Mouse (Mus musculus): ENCODE results near the gene Alkbh6. TPM values are rescaled to one million over a fixed set of nuclear protein-coding genes. Genes with fewer than 3 reads are reported as not detected.

The Alkbh6 gene
- total RNA-seq, 2 experiments from 2014 or later = 21.0 to 22.9 TPM

DNA sequence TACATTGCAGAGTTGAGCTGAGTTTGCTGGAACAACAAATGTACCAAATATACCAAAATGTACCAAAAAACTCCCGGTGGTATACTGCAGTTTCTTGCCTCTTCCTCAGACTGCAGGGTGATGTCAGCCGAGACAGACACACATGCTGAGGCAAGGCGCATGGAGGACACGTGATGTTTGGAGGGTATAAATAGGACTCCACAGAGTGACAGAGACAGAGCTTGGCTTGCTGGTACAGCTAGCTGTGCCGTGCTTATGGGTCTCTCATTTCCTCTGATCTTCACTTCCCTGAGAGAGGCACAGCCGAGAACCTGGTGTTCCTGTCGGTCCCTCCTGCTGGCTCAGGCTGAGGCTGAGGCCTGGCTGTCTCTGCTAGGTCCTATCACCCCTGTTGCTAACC is 25.8 kb upstream of the Alkbh6 start:
- H3K4me3 ChIP-seq = peak overlapping the region; percentile 13
- H3K27ac ChIP-seq = peak overlapping the region; percentile 70
- TF ChIP-seq CTCF (IDR thresholded peaks at IDR 0.05) = no peak
- intact Hi-C loops (cut with DNase I) = no loop called here
- peak; percentile 59 for DNase-seq

GRCm38 (mm10) chr7:30286701-30287410 is 21.7 kb upstream of the Alkbh6 start:
- H3K27ac ChIP-seq = no peak overlapping the region
- TF ChIP-seq CTCF (IDR thresholded peaks at IDR 0.05) = no peak
- peak; percentile 46 for DNase-seq
- intact Hi-C loops (cut with DNase I) = no loop called here
- no peak overlapping the region for H3K4me3 ChIP-seq

DNA sequence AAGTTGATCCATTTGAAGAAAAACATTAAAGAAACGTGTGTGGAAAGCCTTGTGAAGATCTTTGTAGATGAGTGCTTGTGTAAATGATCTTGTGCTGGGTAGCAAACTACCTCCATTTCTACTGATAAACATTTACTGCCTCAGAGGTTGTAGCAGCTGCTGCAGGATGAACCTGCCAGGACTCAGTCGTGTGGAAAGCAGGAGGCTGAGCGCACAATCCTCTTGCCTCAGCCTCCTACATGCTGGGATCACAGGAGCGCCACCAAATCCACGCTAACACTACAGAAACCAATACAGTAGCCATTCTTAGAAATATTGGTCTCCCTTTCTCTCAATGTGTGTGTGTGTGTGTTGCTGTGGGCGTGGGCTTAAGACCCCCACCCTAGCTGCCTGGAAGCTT is 20.5 kb upstream of the Alkbh6 start:
- Histone ChIP-seq H3K27ac (no peak overlapping the region), H3K4me3 (no peak overlapping the region)
- DNase-seq = no peak
- no peak for TF ChIP-seq CTCF (IDR thresholded peaks at IDR 0.05)
- intact Hi-C loops (cut with DNase I) = no loop called here

GRCm38 (mm10) chr7:30289071-30289713 is 19.3 kb upstream of the Alkbh6 start:
- intact Hi-C loops (cut with DNase I) = no loop called here
- DNase-seq = no peak
- no peak for TF ChIP-seq CTCF (IDR thresholded peaks at IDR 0.05)
- H3K4me3 ChIP-seq = no peak overlapping the region
- H3K27ac ChIP-seq = no peak overlapping the region

DNA sequence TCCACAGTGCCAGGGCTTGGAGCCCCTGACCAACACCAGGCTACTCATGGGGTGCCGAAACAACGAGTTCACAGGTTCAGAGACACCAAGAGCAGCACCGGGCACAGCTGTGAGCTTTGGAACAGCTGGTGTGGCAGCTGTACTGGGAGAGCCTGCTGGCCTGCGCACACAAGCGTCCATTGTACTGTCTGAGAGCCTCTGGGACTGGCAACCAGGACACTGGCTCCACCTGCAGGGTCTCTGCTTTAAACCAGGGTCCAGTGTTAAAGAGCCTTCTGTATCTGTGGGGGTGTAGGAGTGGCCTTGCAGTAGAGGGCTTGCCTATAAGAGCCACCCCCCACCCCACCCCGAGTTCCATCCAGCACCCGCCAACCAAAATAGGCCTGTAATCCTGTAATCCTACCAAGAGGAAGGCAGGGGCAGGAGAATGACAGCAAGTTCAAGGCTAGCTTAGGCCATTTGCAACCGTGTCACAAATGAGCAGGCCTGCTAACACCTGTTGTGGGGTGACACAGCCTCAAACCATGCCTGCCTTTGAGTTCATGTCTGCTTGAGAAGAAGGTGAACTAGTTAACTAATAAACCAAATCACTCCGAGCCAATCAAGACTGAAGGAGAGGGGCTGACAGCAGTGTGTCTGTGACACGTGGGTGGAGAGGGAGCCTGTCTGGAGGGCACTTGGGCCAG is 18.7 kb upstream of the Alkbh6 start:
- Histone ChIP-seq H3K27ac (no peak overlapping the region), H3K4me3 (no peak overlapping the region)
- intact Hi-C loops (cut with DNase I) = no loop called here
- no peak for TF ChIP-seq CTCF (IDR thresholded peaks at IDR 0.05)
- no peak for DNase-seq

DNA sequence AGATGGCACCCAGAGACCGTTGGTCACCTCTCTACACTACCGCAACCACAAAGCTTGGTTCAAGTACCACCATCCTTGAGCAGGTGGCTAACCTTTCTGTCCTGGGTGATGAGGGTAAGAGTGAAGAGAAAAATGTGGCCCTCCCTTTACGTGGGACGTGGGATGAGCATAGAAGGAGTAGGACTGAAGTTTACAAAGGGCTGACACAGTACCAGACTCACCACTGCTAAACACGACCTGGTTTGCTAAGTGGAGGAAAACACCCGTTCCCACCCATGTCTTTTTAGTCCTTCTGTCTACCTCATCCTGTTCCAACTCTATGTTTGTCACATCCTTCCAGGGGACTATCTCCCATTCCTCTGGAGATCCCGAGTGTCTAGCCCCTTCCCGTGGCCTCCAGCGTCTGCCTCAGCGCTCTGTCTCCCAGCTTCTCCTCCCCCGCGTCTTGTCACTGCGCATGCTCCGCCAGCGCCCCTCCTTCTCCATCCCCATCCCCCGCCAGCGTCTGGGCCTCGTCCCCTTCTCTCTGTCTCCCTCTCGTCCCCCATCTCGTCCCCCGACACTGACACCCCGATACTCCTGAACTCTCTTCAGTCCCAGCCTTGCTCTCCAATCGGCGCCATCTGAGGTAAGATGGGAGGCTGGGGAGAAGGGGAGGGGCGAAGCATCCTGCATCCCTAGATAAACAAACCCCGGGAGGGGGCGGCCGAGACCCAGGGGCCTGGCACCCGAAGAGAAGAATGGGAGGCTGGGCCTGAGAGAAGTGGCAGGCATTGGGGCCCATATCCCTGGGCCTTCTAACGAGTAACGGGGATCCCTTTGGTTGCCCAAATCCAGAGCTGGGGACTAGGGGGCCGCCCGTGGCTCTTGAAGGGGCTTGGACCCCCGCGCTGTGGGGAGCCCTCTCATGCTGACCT is 17.0 kb upstream of the Alkbh6 start, which contains the start of gene Clip3:
TSS of gene Clip3 (plus strand) at position 514 of the 917 bp plus-strand sequence.
- TF ChIP-seq CTCF (IDR thresholded peaks at IDR 0.05) = no peak
- peak within 1 kb of the TSS; percentile 79 for H3K27ac ChIP-seq
- intact Hi-C loops (cut with DNase I) = no loop called here

GRCm38 (mm10) chr7:30293795-30294194 is 14.7 kb upstream of the Alkbh6 start:
- H3K27ac ChIP-seq = no peak overlapping the region
- TF ChIP-seq CTCF (IDR thresholded peaks at IDR 0.05) = no peak
- no peak for DNase-seq

More for the DNA sequence above, 17.0 kb upstream of the Alkbh6 start, which contains the start of gene Clip3:
- peak within 1 kb of the TSS; percentile 68 for H3K4me3 ChIP-seq
- peak; percentile 81 for DNase-seq

DNA sequence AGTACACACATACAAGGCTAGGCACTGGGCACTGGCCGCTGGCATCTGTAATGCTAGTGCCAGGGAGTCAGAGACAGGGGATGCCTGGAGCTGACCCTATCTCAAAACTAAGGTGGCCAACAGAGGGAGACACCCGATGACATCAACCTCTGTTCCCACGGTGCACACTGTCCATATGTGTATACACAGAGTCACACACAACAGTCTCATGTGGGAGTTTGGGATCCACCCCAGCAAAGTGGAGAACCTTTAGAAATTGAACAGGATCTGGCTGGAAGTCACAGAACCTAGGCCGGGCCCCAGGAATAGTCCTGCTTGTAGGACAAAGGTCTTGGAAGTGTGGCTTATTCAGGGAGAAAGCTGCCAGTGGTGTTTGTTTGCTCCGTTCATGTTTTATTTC is 14.2 kb upstream of the Alkbh6 start:
- intact Hi-C loops (cut with DNase I) = no loop called here
- Histone ChIP-seq H3K4me3 (no peak overlapping the region), H3K27ac (no peak overlapping the region)
- no peak for TF ChIP-seq CTCF (IDR thresholded peaks at IDR 0.05)
- no peak for DNase-seq

More at GRCm38 (mm10) chr7:30293795-30294194, 14.7 kb upstream of the Alkbh6 start:
- no peak overlapping the region for H3K4me3 ChIP-seq
- intact Hi-C loops (cut with DNase I) = no loop called here

DNA sequence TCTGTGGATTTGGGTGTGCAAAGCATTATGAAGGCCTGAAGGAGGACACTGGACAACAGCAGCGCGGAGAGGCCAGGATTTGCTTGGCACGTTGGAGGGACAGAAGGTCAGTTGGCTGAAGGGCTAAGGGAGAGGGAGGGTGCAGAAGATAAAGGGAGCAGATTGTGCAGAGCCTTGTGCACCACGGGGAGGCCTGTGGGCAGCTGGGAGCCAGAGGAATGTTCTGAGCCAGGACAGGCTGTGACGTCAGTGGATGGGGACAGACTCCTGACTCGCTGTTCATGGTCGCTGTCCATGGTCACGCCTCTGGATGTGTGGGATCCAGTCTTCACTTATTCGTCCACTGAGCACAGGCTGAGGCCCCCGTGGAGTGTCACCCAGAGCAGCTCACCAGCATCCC is 13.4 kb upstream of the Alkbh6 start:
- TF ChIP-seq CTCF (IDR thresholded peaks at IDR 0.05) = no peak
- DNase-seq = peak; percentile 65
- Histone ChIP-seq H3K4me3 (no peak overlapping the region), H3K27ac (no peak overlapping the region)
- intact Hi-C loops (cut with DNase I) = no loop called here

- DNase-seq = no peak
- intact Hi-C loops (cut with DNase I) = no loop called here
- no peak overlapping the region for H3K4me3 ChIP-seq
- no peak for TF ChIP-seq CTCF (IDR thresholded peaks at IDR 0.05)
- H3K27ac ChIP-seq = no peak overlapping the region
These were observed 11.7 kb upstream of the Alkbh6 start for GRCm38 (mm10) chr7:30296816-30297215.

GRCm38 (mm10) chr7:30297266-30297665 is 11.3 kb upstream of the Alkbh6 start:
- DNase-seq = no peak
- intact Hi-C loops (cut with DNase I) = no loop called here
- no peak for TF ChIP-seq CTCF (IDR thresholded peaks at IDR 0.05)

GRCm38 (mm10) chr7:30300914-30301313 is 7.6 kb upstream of the Alkbh6 start:
- TF ChIP-seq CTCF (IDR thresholded peaks at IDR 0.05) = peak; percentile 67
- H3K27ac ChIP-seq = no peak overlapping the region
- H3K4me3 ChIP-seq = no peak overlapping the region
- DNase-seq = no peak
- intact Hi-C loops (cut with DNase I) = no loop called here

More at GRCm38 (mm10) chr7:30297266-30297665, 11.3 kb upstream of the Alkbh6 start:
- H3K4me3 ChIP-seq = no peak overlapping the region
- no peak overlapping the region for H3K27ac ChIP-seq

Measured in gastrocnemius, adult 2 months (tissue).